Mouse (Mus musculus) bone marrow, adult 2 months (tissue): ENCODE data around the gene Cdhr3.
A peak's percentile ranks its signal among the peaks of the same experiment; 100 is the strongest.

Experiments used
- CTCF ChIP-seq: fragments of 200-500 bp; IDR thresholded peaks from 2 replicates; pipeline ENCODE4 v1.5.1; 2011; ENCODE audit warnings: low read length, control low read depth; ENCODE audit not compliant: control insufficient read depth, insufficient read depth
- POLR2A ChIP-seq: fragments of 200-500 bp; IDR thresholded peaks from 2 replicates; pipeline ENCODE4 v1.6.1; 2011; ENCODE audit warnings: low read depth, mild to moderate bottlenecking, control low read depth, low read length, borderline replicate concordance; ENCODE audit not compliant: control insufficient read depth

DNA sequence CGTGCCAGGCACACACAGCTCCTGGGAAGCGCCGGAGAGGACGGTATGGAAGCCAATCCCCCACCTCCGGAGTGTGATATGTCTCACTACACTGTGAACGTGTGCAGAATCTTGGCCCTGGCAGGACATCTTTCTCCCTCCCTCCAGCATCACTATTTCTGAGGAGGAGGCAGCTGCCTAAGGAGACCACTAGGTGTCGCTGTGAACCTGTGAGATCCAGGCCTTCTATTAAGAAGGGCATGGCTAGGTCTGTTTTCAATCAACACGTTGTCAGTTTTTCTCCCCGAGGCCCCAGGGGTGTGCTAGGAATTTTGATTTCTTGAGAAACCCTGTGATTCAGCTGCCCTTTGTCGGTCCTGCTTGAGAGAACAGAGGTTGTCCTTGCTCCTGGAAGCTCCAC lies 65.6 kb downstream of the Cdhr3 start:
- TF ChIP-seq CTCF: peak; percentile 95
- TF ChIP-seq POLR2A: no peak
